ENCODE assay signal across 23 mouse cellular contexts in the genomic region with DNA sequence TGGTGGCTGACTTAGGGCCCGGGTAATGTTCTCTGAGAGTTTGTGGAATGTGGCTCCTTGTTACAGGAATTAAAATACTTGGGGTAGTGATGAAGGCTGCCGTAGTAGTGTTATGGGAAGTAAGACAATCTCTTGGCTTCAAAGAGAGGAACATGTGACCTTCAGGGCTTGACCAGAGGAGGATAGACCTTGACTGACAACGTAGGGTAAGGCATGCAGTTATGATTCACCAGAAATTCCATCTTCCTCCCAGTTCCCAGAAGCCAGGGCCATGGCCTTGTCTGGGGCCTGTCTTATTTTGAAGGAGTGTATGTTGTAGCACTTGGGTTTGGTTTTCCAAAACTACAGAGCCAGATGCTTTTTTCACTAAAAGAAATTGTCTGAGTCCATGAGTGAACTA.
DNase-seq lines count a peak whose midpoint lies in the region; ATAC-seq and TF ChIP-seq lines count a peak whose summit lies in the region.
"Had no signal": no experiment of that assay in that cellular context is flagged by ENCODE, and none has a peak within 500 bp of the region (broad histone marks: within the 10 kb centered on the region; RNA-seq: fewer than 3 reads in every experiment).

No protein-coding gene starts in this region.

- TF ChIP-seq POLR2A in myocyte (IDR thresholded peaks at IDR 0.05; ENCODE audit: insufficient read length, low read depth), result no peak

- DNase-seq in heart, postnatal 0 days (ENCODE audit: low spot score), result peak; percentile 26
- DNase-seq in heart, postnatal 36 days, result no peak
- DNase-seq in adrenal gland, postnatal 10 days, result peak; percentile 45
- DNase-seq in yolk sac, embryonic 10.5 days (ENCODE audit: low spot score), result no peak
- DNase-seq in forebrain, embryonic 11.5 days (ENCODE audit: low spot score), result no peak
- DNase-seq: B cell, adult 2 months; cerebellum, adult 18-20 months; cerebellum, adult 9-11 months; cerebellum, postnatal 36 days; gastrocnemius, adult 2 months; gastrocnemius, postnatal 25 days; heart, postnatal 14 days; kidney, adult 18-20 months had no signal

- no peak overlapping the region for H3K4me2 ChIP-seq in heart, postnatal 0 days (ENCODE audit: low read depth, low read length)
- H3K4me2 ChIP-seq in myocyte (ENCODE audit: low read depth), result no peak overlapping the region
- no peak overlapping the region for H3K4me2 ChIP-seq in forebrain, embryonic 11.5 days (ENCODE audit: low read depth, low read length, severe bottlenecking)
- H3K4me2 ChIP-seq: embryonic facial prominence, embryonic 13.5 days; hindbrain, embryonic 14.5 days; intestine, embryonic 15.5 days had no signal

- WGBS in heart, postnatal 0 days, result 44% methylated on average over 3 of the region's 3 CpGs
- WGBS in forebrain, embryonic 11.5 days, result 84% methylated on average over 3 of the region's 3 CpGs

- no peak for ATAC-seq in heart, postnatal 0 days (ENCODE audit: insufficient read depth, low read depth)
- ATAC-seq in forebrain, embryonic 11.5 days (replicated peaks; ENCODE audit: low FRiP score), result no peak
- ATAC-seq: activated CD4-positive, CD25-positive, alpha-beta regulatory T cell, adult 4 months; forebrain, embryonic 14.5 days; intestine, embryonic 15.5 days; Patski had no signal

- TF ChIP-seq EP300 in heart, postnatal 0 days (IDR thresholded peaks at IDR 0.05; ENCODE audit: low read depth), result no peak

- H3K4me3 ChIP-seq in heart, postnatal 0 days (ENCODE audit: low read depth, low read length), result no peak overlapping the region
- no peak overlapping the region for H3K4me3 ChIP-seq in C2C12 (ENCODE audit: insufficient read depth, poor library complexity, severe bottlenecking)
- H3K4me3 ChIP-seq in myocyte, result no peak overlapping the region
- H3K4me3 ChIP-seq in forebrain, embryonic 11.5 days (ENCODE audit: low read depth, low read length), result no peak overlapping the region
- H3K4me3 ChIP-seq: embryonic facial prominence, embryonic 13.5 days; gastrocnemius, adult 2 months; heart, embryonic 10.5 days; hindbrain, embryonic 10.5 days; intestine, embryonic 15.5 days had no signal

- peaks cover 13% of the 10 kb centered on the region for H3K4me1 ChIP-seq in heart, postnatal 0 days (ENCODE audit: control insufficient read depth, insufficient read depth)
- H3K4me1 ChIP-seq in forebrain, embryonic 11.5 days (replicated peaks; ENCODE audit: control insufficient read depth, insufficient read depth, low read length), result no peaks in the 10 kb centered on the region; the same call in 1 of the 2 replicates

- TF ChIP-seq CTCF in heart, postnatal 0 days (IDR thresholded peaks at IDR 0.05; ENCODE audit: low read depth), result no peak
- TF ChIP-seq CTCF in C2C12 (IDR thresholded peaks at IDR 0.05; ENCODE audit: control insufficient read depth, insufficient read depth, insufficient read length), result no peak

- H3K9ac ChIP-seq in heart, postnatal 0 days (replicated peaks; ENCODE audit: low read depth, low read length), result no peak overlapping the region
- no peak overlapping the region for H3K9ac ChIP-seq in forebrain, embryonic 11.5 days (ENCODE audit: low read length)
- H3K9ac ChIP-seq: embryonic facial prominence, embryonic 13.5 days; hindbrain, embryonic 14.5 days; intestine, embryonic 15.5 days had no signal

- H3K9me3 ChIP-seq in heart, postnatal 0 days (replicated peaks; ENCODE audit: control insufficient read depth, low read length), result no peaks in the 10 kb centered on the region
- H3K9me3 ChIP-seq in forebrain, embryonic 11.5 days (ENCODE audit: control insufficient read depth, low read length), result no peaks in the 10 kb centered on the region
- H3K9me3 ChIP-seq: embryonic facial prominence, embryonic 13.5 days; heart, embryonic 10.5 days; hindbrain, embryonic 10.5 days; intestine, embryonic 15.5 days had no signal

- H3K79me2 ChIP-seq in C2C12 (ENCODE audit: control insufficient read depth, insufficient read depth) (no peaks in the 10 kb centered on the region), myocyte (ENCODE audit: control insufficient read depth, insufficient read depth) (no peaks in the 10 kb centered on the region)

- H3K27me3 ChIP-seq in heart, postnatal 0 days (ENCODE audit: control insufficient read depth, insufficient read depth, low read length), result no peaks in the 10 kb centered on the region
- no peaks in the 10 kb centered on the region for H3K27me3 ChIP-seq in C2C12 (ENCODE audit: control insufficient read depth, insufficient read depth, insufficient read length)
- H3K27me3 ChIP-seq in myocyte (ENCODE audit: control insufficient read depth, insufficient read depth, insufficient read length), result no peaks in the 10 kb centered on the region
- no peaks in the 10 kb centered on the region for H3K27me3 ChIP-seq in forebrain, embryonic 11.5 days (ENCODE audit: control insufficient read depth, insufficient read depth, low read length)
- H3K27me3 ChIP-seq: embryonic facial prominence, embryonic 13.5 days; intestine, embryonic 15.5 days; Patski had no signal

- H3K79me3 ChIP-seq in C2C12 (ENCODE audit: low read depth), result no peaks in the 10 kb centered on the region

- no peak overlapping the region for H3ac ChIP-seq in C2C12 (ENCODE audit: control insufficient read depth, insufficient read length, low read depth)
- H3ac ChIP-seq in myocyte (ENCODE audit: control insufficient read depth, insufficient read length), result no peak overlapping the region

- H3K27ac ChIP-seq in heart, postnatal 0 days (ENCODE audit: low read depth), result no peak overlapping the region
- no peak overlapping the region for H3K27ac ChIP-seq in forebrain, embryonic 11.5 days (ENCODE audit: low read depth, low read length)
- H3K27ac ChIP-seq: embryonic facial prominence, embryonic 13.5 days; gastrocnemius, adult 2 months; heart, embryonic 10.5 days; hindbrain, embryonic 10.5 days; hindbrain, embryonic 14.5 days; intestine, embryonic 15.5 days had no signal

- no peaks in the 10 kb centered on the region for H3K36me3 ChIP-seq in heart, postnatal 0 days (replicated peaks; ENCODE audit: control insufficient read depth, insufficient read depth, low read length)
- H3K36me3 ChIP-seq in C2C12 (ENCODE audit: control insufficient read depth, insufficient read depth) (no peaks in the 10 kb centered on the region), myocyte (ENCODE audit: control insufficient read depth, insufficient read depth) (no peaks in the 10 kb centered on the region)
- no peaks in the 10 kb centered on the region for H3K36me3 ChIP-seq in forebrain, embryonic 11.5 days (ENCODE audit: control insufficient read depth, insufficient read depth, low read length)
- H3K36me3 ChIP-seq: embryonic facial prominence, embryonic 13.5 days; heart, embryonic 10.5 days; hindbrain, embryonic 10.5 days; intestine, embryonic 15.5 days had no signal

- intact Hi-C loops in heart, postnatal 36 days (cut with DNase I), result no loop called here

TF ChIP-seq in C2C12, 6 proteins besides CTCF, POLR2A, EP300 and RAD21:
- no peak for TF ChIP-seq MYOD1 (IDR thresholded peaks at IDR 0.05; ENCODE audit: control insufficient read depth, insufficient read length, low read depth)
- peak; percentile 45 for TF ChIP-seq USF1 (IDR thresholded peaks at IDR 0.05; ENCODE audit: low read depth)
- no peak for TF ChIP-seq CEBPB (IDR thresholded peaks at IDR 0.05; ENCODE audit: low read depth)
- no peak for TF ChIP-seq FOSL1 (IDR thresholded peaks at IDR 0.05; ENCODE audit: insufficient read depth, low read length, poor library complexity, severe bottlenecking)
- no peak for TF ChIP-seq MYOG (IDR thresholded peaks at IDR 0.05; ENCODE audit: control insufficient read depth, extremely low read depth, insufficient read length)

TF ChIP-seq in myocyte, 11 proteins besides CTCF, POLR2A, EP300 and RAD21:
- TF ChIP-seq MAX (IDR thresholded peaks at IDR 0.05; ENCODE audit: low read depth) (no peak), MYOG (IDR thresholded peaks at IDR 0.05; ENCODE audit: control insufficient read depth in 1 of 3, insufficient read depth in 1 of 3, insufficient read length in 2 of 3, low read depth in 2 of 3) (no peak), CEBPB (IDR thresholded peaks at IDR 0.05; ENCODE audit: insufficient read depth, poor library complexity, severe bottlenecking) (no peak), USF1 (IDR thresholded peaks at IDR 0.05; ENCODE audit: low read depth) (peak; percentile 52), TCF12 (IDR thresholded peaks at IDR 0.05; ENCODE audit: insufficient read depth, poor library complexity, severe bottlenecking) (no peak)

Comparison
In these comparisons a context has a peak if more than half of its experiments do, and no peak if none do; other contexts are left out.
1. DNase-seq: peak in heart, postnatal 0 days (single experiment) and adrenal gland, postnatal 10 days (single experiment); none in heart, postnatal 36 days (0 of 2), yolk sac, embryonic 10.5 days (single experiment) and forebrain, embryonic 11.5 days (single experiment).